Mouse (Mus musculus) spleen, adult 2 months (tissue): Measurements from ENCODE around the gene Arsa. TPM values are rescaled to one million over a fixed set of nuclear protein-coding genes. Genes with fewer than 3 reads are reported as not detected.

Source experiments
- DNase-seq, 2 experiments: peaks; one replicate each; pipeline versions ENCODE4 v3.0.0 to v3.0.0-alpha.2; 2012 to 2021; ENCODE audit warnings: low spot score in 2 of 2, low read depth in 1 of 2
- H3K27ac ChIP-seq: fragments of 200-500 bp; 2 replicates; pipeline ENCODE4 v1.5.1; 2012; ENCODE audit warnings: low read length, inconsistent platforms; ENCODE audit not compliant: insufficient read depth
- H3K27me3 ChIP-seq: fragments of 200-500 bp; 2 replicates; pipeline ENCODE4 v1.6.1; 2012; ENCODE audit warnings: mild to moderate bottlenecking, moderate library complexity, low read length, inconsistent platforms; ENCODE audit not compliant: control insufficient read depth, insufficient read depth
- H3K36me3 ChIP-seq: fragments of 200-500 bp; 2 replicates; pipeline ENCODE4 v1.6.1; 2012; ENCODE audit warnings: mild to moderate bottlenecking, low read length, inconsistent platforms; ENCODE audit not compliant: control insufficient read depth, insufficient read depth
- H3K4me1 ChIP-seq: fragments of 200-500 bp; 2 replicates; pipeline ENCODE4 v1.6.1; 2011; ENCODE audit warnings: inconsistent platforms; ENCODE audit not compliant: control insufficient read depth, insufficient read depth, insufficient read length
- H3K4me3 ChIP-seq: fragments of 200-500 bp; 2 replicates; pipeline ENCODE4 v1.5.1; 2011; ENCODE audit warnings: mild to moderate bottlenecking, inconsistent platforms; ENCODE audit not compliant: insufficient read depth, insufficient read length; ENCODE audit errors: extremely low read depth
- CTCF ChIP-seq: fragments of 200-500 bp; IDR thresholded peaks from 2 replicates; pipeline ENCODE4 v1.5.1; 2011; ENCODE audit warnings: mild to moderate bottlenecking, inconsistent platforms; ENCODE audit not compliant: insufficient read depth, insufficient read length, insufficient replicate concordance; ENCODE audit errors: extremely low read depth
- POLR2A ChIP-seq: fragments of 200-500 bp; IDR thresholded peaks from 2 replicates; pipeline ENCODE4 v1.6.1; 2011; ENCODE audit warnings: low read depth, low read length, inconsistent platforms
- WGBS: fragments of 180-500 bp; shearing (Covaris S2); methylation state at CpG from one replicate; pipeline ENCODE4 v1.1.7; 2018; 5-methylcytosine and 5-hydroxymethylcytosine counted together
- polyA plus RNA-seq: library from polyadenylated mRNA; depleted of rRNA; stranded (reverse); fragments of >200 nt; gene quantifications from 2 replicates; pipeline ENCODE4 v1.2.3, GENCODE M21; 2012

The Arsa gene
- polyA plus RNA-seq, 1 experiment, result 31.3 TPM

DNA sequence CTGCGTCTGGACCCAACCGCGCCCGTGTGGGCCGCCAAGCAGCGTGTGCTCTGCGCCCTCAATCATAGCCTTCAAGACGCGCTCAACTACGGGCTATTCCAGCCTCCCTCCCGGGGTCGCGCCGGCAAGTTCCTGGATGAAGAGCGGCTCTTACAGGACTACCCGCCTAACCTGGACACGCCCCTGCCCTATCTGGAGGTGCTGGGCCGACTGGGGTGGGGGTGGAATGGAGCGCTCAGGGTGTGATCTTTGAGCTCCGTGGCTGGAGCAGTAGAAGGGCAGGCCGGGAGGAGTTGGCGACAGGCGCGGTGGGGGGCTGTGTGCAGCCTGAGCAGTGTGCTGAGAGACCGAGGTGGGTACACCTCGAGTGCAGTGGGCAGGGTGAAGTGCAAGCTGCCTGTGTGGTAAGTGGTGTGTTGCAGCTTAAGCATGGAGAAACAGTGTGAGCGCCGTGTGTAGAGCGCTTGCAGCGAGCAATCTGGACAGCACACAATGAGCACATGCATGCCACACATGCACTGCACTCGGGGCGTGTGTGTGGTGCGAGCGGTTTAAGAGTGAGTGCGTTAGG, 23.1 kb upstream of the Arsa start:
- H3K27ac ChIP-seq, result no peak overlapping the region
- H3K4me3 ChIP-seq, result peak overlapping the region; percentile 48; the same call in 1 of the 2 replicates
- no peak for TF ChIP-seq POLR2A
- TF ChIP-seq CTCF, result no peak
- peaks cover 16% of the 10 kb centered on the region for H3K27me3 ChIP-seq
- 27% methylated on average over 35 of the region's 35 CpGs for WGBS
- H3K36me3 ChIP-seq, result no peaks in the 10 kb centered on the region
- peaks cover 3% of the 10 kb centered on the region; the same call in 1 of the 2 replicates for H3K4me1 ChIP-seq
- DNase-seq, result no peak

DNA sequence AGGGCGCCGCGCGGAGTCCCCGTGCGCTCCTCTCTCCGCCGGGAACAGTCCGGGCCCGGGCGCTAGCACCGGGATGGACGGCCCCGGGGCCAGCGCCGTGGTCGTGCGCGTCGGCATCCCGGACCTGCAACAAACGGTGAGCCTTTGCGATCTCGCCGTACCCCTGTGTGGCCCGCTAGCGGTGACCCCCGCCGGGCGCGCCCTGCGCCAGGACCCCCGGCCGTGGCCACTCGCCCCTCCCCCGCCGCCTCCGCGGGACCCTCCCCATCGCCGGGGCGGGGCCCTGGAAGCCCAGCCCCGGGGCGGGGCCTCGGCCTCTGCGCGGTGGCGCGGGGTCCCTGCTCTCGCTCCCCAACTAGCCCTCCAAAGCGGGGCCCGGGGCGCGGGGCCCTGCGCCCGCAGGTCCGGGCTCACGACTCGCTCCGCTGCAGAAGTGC, 22.6 kb upstream of the Arsa start:
- DNase-seq, result no peak
- TF ChIP-seq CTCF, result no peak
- no peak for TF ChIP-seq POLR2A
- WGBS, result 1% methylated on average over 46 of the region's 60 CpGs

DNA sequence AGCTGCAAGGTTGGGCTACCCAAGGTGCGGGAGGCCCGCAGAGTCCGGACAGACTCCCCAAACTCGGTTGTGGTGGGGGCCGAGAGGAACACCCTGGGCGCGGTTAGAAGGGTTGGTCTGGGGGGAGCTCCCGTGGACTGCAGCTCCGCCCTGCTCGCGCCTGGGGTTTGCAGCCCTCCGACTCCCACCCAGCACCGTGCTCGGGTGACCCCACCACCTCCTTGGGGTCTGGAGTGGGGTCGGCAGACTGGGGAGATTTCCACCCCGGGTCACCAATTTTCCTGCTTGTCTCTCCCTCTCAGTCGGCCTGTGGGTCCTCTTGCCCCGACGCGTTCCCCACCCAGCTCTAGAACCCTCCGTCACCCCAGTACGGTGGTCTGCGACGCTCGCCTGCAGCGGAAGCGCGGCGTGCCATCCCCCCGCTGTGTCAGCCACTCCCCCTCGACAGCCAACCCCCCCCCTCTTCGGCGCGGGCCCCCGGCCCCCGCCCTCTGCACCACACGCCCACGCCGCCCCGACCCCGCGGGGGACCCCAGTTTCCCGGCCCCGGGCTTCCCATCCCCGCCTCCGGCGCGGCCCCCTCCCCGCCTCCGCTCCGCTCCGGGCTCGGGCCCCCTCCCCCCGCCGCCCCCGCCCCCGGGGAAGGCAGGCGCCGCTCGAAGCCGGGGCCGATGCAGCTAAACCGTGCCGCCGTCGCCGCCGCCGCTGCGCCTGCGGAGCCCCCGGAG, 21.9 kb upstream of the Arsa start, which contains the start of gene Shank3:
Shank3 (plus strand) TSS at position 663 of the 728 bp plus-strand sequence.
- under 1% methylated on average over 44 of the region's 72 CpGs for WGBS
- Histone ChIP-seq H3K36me3 (no peaks in the 10 kb centered on the region), H3K27me3 (peaks cover 16% of the 10 kb centered on the region), H3K4me3 (peak within 1 kb of the TSS; percentile 48; the same call in 1 of the 2 replicates), H3K27ac (0 out of 2 replicates have a peak within 1 kb of the TSS, but pooled peaks have one; percentile 43), H3K4me1 (peaks cover 3% of the 10 kb centered on the region; the same call in 1 of the 2 replicates)
- TF ChIP-seq CTCF (no peak), POLR2A (no peak)
- no peak for DNase-seq

More for the DNA sequence above, 22.6 kb upstream of the Arsa start:
- Histone ChIP-seq H3K36me3 (no peaks in the 10 kb centered on the region), H3K4me3 (peak overlapping the region; percentile 48; the same call in 1 of the 2 replicates), H3K27me3 (peaks cover 16% of the 10 kb centered on the region), H3K27ac (no peak overlapping the region), H3K4me1 (peaks cover 3% of the 10 kb centered on the region; the same call in 1 of the 2 replicates)

DNA sequence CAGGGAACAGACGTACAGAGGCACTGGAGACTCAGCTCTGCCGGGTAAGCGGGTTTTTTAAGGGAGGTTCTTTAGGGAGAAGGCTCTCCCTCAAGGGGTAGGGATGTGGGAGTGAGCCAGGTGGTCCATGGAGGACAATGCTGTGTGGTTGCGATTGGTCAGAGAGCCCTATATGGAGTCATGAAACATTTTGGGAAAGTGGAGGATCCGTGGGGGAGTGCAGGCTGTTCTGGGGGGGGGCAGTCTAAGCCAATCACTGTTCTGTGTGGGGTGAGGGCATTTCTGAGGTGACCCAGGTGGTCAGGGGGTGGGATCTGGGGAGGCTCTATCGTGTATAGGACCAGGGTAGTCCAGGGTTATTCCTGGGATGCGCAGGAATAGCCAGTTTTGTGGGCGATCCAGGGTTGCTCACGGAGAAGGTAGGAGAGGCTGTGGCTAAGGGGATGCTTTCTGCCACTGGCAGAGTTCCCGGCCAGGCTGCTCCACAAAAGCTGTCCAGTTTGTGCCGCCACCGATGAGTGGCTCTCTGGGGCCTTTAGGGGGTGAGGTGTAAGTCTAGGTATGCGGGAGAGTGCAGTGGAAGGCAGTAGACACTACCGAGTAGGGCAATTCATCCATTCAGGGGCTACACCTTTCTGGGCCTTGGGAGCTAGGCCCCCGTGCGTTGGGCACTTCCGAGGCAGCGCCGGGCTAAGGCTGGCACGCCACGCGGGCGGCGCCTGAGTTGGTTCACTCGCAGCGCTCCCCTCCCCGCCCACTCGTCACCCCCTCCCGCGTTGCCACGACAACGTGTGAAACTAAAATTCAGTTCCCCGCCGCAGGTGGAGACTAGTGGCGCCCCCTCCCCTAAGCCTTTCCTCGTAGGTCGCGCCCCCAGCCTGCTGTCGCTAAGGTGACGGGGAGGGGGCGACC, 21.1 kb upstream of the Arsa start:
- H3K36me3 ChIP-seq, result no peaks in the 10 kb centered on the region
- TF ChIP-seq CTCF, result no peak
- TF ChIP-seq POLR2A, result no peak
- 4% methylated on average over 41 of the region's 41 CpGs for WGBS
- DNase-seq, result no peak
- H3K27me3 ChIP-seq, result peaks cover 16% of the 10 kb centered on the region
- peaks cover 3% of the 10 kb centered on the region; the same call in 1 of the 2 replicates for H3K4me1 ChIP-seq
- H3K27ac ChIP-seq, result peak overlapping the region; percentile 43
- peak overlapping the region; percentile 41; the same call in 1 of the 2 replicates for H3K4me3 ChIP-seq

DNA sequence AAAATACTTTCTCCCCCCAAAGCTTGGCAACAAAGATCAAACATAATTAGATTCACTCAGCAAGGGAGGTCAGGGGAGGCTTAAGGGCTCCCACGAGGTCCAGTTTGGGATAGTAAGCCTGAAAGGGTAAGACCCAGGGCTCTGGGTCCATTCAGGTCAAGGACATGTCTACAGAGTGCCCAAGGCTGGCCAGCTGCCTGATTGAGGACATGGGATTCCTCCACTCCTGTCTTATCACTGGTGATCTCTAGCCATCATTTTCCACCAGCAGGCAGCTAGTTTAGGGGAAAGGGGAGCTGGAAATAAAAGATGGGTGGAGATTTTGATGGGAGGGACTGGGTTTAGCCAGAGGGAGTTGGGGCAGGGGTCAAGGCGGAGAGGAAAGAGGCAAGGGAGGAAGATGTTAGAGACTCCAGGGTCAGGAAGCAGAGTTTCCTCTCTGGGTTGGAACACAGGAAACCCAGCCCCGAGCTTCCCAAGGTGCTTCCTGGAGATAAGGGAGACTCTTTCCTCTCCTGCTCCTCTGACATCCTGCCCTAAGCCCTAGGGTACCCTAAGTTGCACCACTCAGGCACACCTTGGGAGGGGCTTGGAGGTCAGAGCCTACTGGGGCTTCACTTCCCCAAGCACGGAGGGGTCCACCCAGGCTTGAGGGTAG, 20.3 kb upstream of the Arsa start:
- TF ChIP-seq CTCF (no peak), POLR2A (no peak)
- H3K4me1 ChIP-seq, result peaks cover 3% of the 10 kb centered on the region; the same call in 1 of the 2 replicates
- no peak overlapping the region for H3K4me3 ChIP-seq
- no peaks in the 10 kb centered on the region for H3K36me3 ChIP-seq
- H3K27ac ChIP-seq, result no peak overlapping the region
- peaks cover 16% of the 10 kb centered on the region for H3K27me3 ChIP-seq
- 21% methylated on average over 4 of the region's 4 CpGs for WGBS
- DNase-seq, result no peak

GRCm38 (mm10) chr15:89496841-89497240, 19.6 kb upstream of the Arsa start:
- WGBS, result 53% methylated on average over 2 of the region's 2 CpGs
- DNase-seq, result no peak
- no peak for TF ChIP-seq POLR2A
- Histone ChIP-seq H3K27ac (no peak overlapping the region), H3K27me3 (peaks cover 16% of the 10 kb centered on the region), H3K36me3 (no peaks in the 10 kb centered on the region), H3K4me1 (peaks cover 3% of the 10 kb centered on the region; the same call in 1 of the 2 replicates), H3K4me3 (no peak overlapping the region)
